Mouse (Mus musculus) heart, adult 2 months (tissue): ENCODE results near the gene Elac2. TPM values are rescaled to one million over a fixed set of nuclear protein-coding genes. Genes with fewer than 3 reads are reported as not detected.

Experiments
- DNase-seq, 2 experiments: peaks; one replicate each; pipeline ENCODE4 v3.0.0; 2021
- H3K27ac ChIP-seq: fragments of 200-600 bp; 2 replicates; pipeline ENCODE4 v1.8.1; 2022
- H3K27me3 ChIP-seq: fragments of 200-500 bp; 2 replicates; pipeline ENCODE4 v1.6.1; 2012; ENCODE audit warnings: mild to moderate bottlenecking, low read length, inconsistent platforms, mixed read lengths; ENCODE audit not compliant: control insufficient read depth, insufficient read depth
- H3K36me3 ChIP-seq: fragments of 200-500 bp; 2 replicates; pipeline ENCODE4 v1.6.1; 2012; ENCODE audit warnings: low read length, inconsistent platforms; ENCODE audit not compliant: control insufficient read depth, insufficient read depth
- H3K4me1 ChIP-seq: fragments of 200-500 bp; 2 replicates; pipeline ENCODE4 v1.6.1; 2011; ENCODE audit warnings: low read length; ENCODE audit not compliant: control insufficient read depth, insufficient read depth
- H3K4me3 ChIP-seq: fragments of 200-600 bp; 2 replicates; pipeline ENCODE4 v1.8.1; 2022
- H3K79me2 ChIP-seq: fragments of 200-500 bp; replicated peaks from 2 replicates; pipeline ENCODE4 v1.6.1; 2012; ENCODE audit warnings: mild to moderate bottlenecking, inconsistent platforms, low read length, moderate library complexity, mixed read lengths; ENCODE audit not compliant: control insufficient read depth, insufficient read depth
- H3K9ac ChIP-seq: fragments of 200-500 bp; 2 replicates; pipeline ENCODE4 v1.6.1; 2012; ENCODE audit warnings: low read depth, mild to moderate bottlenecking, control low read depth, inconsistent platforms, low read length, mixed read lengths
- CTCF ChIP-seq: fragments of 200-600 bp; IDR thresholded peaks from 2 replicates; pipeline ENCODE4 v1.8.1; 2022; ENCODE audit warnings: antibody characterized with exemption, mild to moderate bottlenecking, moderate library complexity
- EP300 ChIP-seq: fragments of 200-500 bp; IDR thresholded peaks from 2 replicates; pipeline ENCODE4 v1.6.1; 2011; ENCODE audit warnings: low read depth, low read length, control low read depth; ENCODE audit not compliant: insufficient read depth
- POLR2A ChIP-seq: fragments of 200-500 bp; IDR thresholded peaks from 2 replicates; pipeline ENCODE4 v1.6.1; 2011; ENCODE audit warnings: mild to moderate bottlenecking, low read depth, low read length, control low read depth; ENCODE audit not compliant: insufficient read depth
- WGBS: fragments of 180-500 bp; shearing (Covaris S2); methylation state at CpG from one replicate; pipeline ENCODE4 v1.1.7; 2018; 5-methylcytosine and 5-hydroxymethylcytosine counted together
- intact Hi-C: fragments of 180-260 bp; cut with DNase I; formaldehyde crosslinking; loops from one replicate; pipeline ENCODE4 v1.15.1; 2025
- polyA plus RNA-seq: library from polyadenylated mRNA; depleted of rRNA; stranded (reverse); fragments of >200 nt; gene quantifications from 2 replicates; pipeline ENCODE4 v1.2.3, GENCODE M21; 2012; rRNA removed
- total RNA-seq, 2 experiments: library from RNA; stranded (reverse); gene quantifications; 2 replicates each; pipeline ENCODE4 v1.2.3; 2021

Elac2 gene
- total and polyA plus RNA-seq, 3 experiments = 16.9 to 20.2 (median 17.2) TPM

DNA sequence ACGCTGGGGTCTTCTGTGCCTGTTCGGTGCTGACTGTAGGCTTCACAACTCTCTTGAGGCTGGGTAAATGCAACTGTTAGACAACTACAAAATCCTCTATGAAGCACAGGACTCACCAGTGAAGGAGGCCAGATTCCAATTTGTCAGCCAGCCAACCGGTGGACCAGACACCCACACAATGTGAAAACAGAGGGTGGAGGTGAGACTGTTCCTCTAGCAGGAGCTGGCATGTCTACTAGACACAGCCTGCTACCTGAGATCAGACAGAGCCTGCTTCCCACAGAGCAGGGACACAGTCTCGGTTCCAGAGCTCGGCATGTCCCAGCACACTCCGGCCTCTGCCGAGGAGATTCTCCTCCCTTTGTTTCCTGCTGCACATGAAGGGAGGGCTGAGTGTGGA lies 70.3 kb downstream of the Elac2 start:
- Histone ChIP-seq H3K36me3 (no peaks in the 10 kb centered on the region), H3K79me2 (no peaks in the 10 kb centered on the region), H3K27ac (no peak overlapping the region), H3K9ac (no peak overlapping the region), H3K4me1 (no peaks in the 10 kb centered on the region), H3K4me3 (no peak overlapping the region), H3K27me3 (no peaks in the 10 kb centered on the region)
- intact Hi-C loops = no loop called here
- no peak for DNase-seq
- 63% methylated on average over 7 of the region's 7 CpGs for WGBS
- TF ChIP-seq EP300 = no peak
- no peak for TF ChIP-seq POLR2A
- no peak for TF ChIP-seq CTCF

DNA sequence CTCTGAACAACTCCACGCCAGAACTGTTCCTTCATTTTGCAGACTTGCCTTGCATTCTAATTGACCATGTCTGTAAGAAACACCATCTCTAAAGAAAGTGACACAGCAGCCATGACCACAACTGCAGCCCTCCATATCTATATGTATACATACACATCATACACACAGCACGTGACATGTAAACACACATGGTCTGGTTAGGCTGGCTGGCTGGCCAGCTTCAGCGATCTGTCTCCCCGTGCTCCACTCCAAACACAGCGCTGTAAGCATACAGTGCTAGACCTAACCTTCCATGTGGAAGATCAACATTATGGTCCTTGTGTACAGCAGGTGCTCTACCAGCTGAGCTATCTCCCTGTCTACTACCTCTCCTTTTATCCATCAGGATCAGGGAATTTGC lies 72.0 kb downstream of the Elac2 start:
- no peak overlapping the region for H3K4me3 ChIP-seq
- no peak overlapping the region for H3K27ac ChIP-seq
- no peak for DNase-seq
- no peaks in the 10 kb centered on the region for H3K27me3 ChIP-seq
- H3K36me3 ChIP-seq = no peaks in the 10 kb centered on the region
- no peaks in the 10 kb centered on the region for H3K79me2 ChIP-seq
- no peak overlapping the region for H3K9ac ChIP-seq
- H3K4me1 ChIP-seq = no peaks in the 10 kb centered on the region
- no peak for TF ChIP-seq CTCF
- no peak for TF ChIP-seq POLR2A
- no peak for TF ChIP-seq EP300
- intact Hi-C loops = no loop called here
- WGBS = 96% methylated on average over 5 of the region's 5 CpGs

Other genes with a start within 250 kb of the Elac2 start
- under 1 TPM in 1 of 2 experiments, not detected in 1; 0.41 TPM for gene 1700086D15Rik, start 180.9 kb downstream of the Elac2 start, total RNA-seq
- not detected in 2 replicates for gene 1700086D15Rik, start 180.9 kb downstream of the Elac2 start, polyA plus RNA-seq
- 10 to 100 TPM; 21.8 to 26.6 TPM for gene Arhgap44, start 183.9 kb downstream of the Elac2 start, total RNA-seq
- 14.9 and 16.8 TPM in 2 replicates for gene Arhgap44, start 183.9 kb downstream of the Elac2 start, polyA plus RNA-seq